Mouse (Mus musculus) heart, embryonic 10.5 days (tissue): ENCODE measurements at regions not wholly inside any gene's neighbourhood (a gene's known extent, or its start where the extent isn't known, plus 50 kb on each side); places are given as distances from the start of the nearest gene placed in this dataset.

Experiments
- DNase-seq: peaks from one replicate; pipeline ENCODE4 v3.0.0-alpha.2; 2017; ENCODE audit warnings: low spot score
- H3K27ac ChIP-seq: fragments of 300-500 bp; sonication (generic); 2 replicates; pipeline ENCODE4 v1.5.1; 2016; ENCODE audit warnings: mild to moderate bottlenecking
- H3K27me3 ChIP-seq: fragments of 300-500 bp; sonication (generic); 2 replicates; pipeline ENCODE4 v1.6.1; 2016; ENCODE audit warnings: mild to moderate bottlenecking; ENCODE audit not compliant: poor library complexity, insufficient read depth, severe bottlenecking
- H3K36me3 ChIP-seq: fragments of 300-500 bp; sonication (generic); 2 replicates; pipeline ENCODE4 v1.6.1; 2016; ENCODE audit warnings: mild to moderate bottlenecking, moderate library complexity
- H3K4me1 ChIP-seq: fragments of 300-500 bp; sonication (generic); 2 replicates; pipeline ENCODE4 v1.6.1; 2016; ENCODE audit warnings: mild to moderate bottlenecking
- H3K4me3 ChIP-seq: fragments of 300-500 bp; sonication (generic); 2 replicates; pipeline ENCODE4 v1.5.1; 2016; ENCODE audit warnings: mild to moderate bottlenecking, moderate library complexity
- H3K9me3 ChIP-seq: fragments of 300-500 bp; sonication (generic); 2 replicates; pipeline ENCODE4 v1.6.1; 2016; ENCODE audit warnings: mild to moderate bottlenecking, moderate library complexity
- WGBS: fragments of 180-500 bp; shearing (Covaris S2); methylation state at CpG from one replicate; pipeline ENCODE4 v1.1.7; 2016; 5-methylcytosine and 5-hydroxymethylcytosine counted together

DNA sequence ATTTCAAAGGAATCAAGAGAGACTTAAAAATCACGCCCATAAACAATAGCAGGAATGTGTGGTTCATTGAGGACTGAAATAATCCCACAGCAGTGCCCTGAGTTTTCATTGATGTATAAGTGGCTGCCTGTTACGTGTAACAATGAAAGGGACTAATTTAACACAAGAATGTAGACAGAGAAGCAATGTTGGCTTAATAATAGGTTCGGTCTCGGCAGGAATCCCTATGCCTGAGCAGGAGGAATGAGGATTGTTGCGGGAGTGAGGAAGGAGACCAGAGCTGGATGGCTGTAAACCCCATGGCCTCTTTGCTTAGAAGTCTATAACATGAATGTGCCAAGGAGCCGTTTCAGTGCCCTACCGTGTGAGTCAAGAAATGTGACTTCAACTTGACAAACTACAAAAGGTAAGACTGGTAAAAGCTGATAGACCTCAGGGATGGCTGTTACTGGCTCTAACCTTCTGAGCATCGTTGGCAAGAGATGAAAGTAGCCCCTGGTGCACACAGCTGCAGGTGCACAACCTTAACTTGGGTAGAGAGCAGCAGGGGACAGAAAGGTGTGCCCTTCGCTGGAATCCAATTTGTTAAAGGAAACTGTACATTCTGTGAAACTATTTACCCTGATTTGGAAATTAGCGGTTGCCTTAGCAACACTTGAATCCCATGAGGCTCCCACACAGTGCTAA, 165.9 kb upstream of the Gbe1 start:
- no peaks in the 10 kb centered on the region for H3K4me1 ChIP-seq
- no peaks in the 10 kb centered on the region for H3K36me3 ChIP-seq
- no peak for DNase-seq
- no peaks in the 10 kb centered on the region for H3K27me3 ChIP-seq
- no peak overlapping the region for H3K4me3 ChIP-seq
- 76% methylated on average over 10 of the region's 10 CpGs for WGBS
- no peak overlapping the region for H3K27ac ChIP-seq
- no peaks in the 10 kb centered on the region for H3K9me3 ChIP-seq

DNA sequence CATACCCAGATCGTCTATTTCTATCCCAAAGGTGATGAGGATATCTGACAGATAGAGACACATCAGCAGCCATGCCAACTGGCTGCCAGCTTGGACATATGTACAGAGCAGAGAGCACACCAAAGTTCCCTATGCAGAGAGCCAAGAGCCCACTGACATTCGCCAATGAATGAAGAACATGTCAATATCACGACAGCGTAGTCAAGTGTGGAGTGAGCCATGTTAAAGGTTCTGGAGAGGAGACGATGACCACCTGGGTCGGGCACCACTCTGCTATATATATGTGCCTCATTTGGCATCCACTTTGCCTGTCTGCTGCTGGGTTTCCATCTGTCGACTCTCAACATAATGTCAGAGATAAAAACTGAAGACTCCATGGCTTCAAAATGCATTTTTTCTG, 159.2 kb upstream of the Gbe1 start:
- Histone ChIP-seq H3K36me3 (no peaks in the 10 kb centered on the region), H3K9me3 (no peaks in the 10 kb centered on the region), H3K4me1 (no peaks in the 10 kb centered on the region), H3K27me3 (no peaks in the 10 kb centered on the region), H3K27ac (no peak overlapping the region), H3K4me3 (no peak overlapping the region)
- WGBS = 74% methylated on average over 7 of the region's 7 CpGs
- no peak for DNase-seq

DNA sequence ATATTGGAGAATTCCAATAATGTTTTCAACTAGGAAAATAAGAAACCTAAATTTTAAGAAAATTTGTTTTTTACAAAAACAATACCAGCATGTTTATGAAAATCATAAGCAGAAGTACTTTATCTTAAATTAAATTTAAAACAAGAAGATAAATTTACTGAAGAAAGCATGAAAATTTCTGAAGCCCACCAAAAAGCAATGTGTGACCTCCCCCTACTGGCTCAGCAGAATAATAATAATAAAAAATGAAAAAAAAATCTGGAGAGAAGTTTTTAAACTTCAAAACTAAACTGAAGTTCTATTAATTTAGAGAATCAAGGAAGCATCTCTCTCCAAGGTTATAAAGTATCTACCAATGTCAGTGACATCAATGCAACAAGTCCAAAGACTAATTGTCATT, 153.2 kb upstream of the Gbe1 start:
- no peaks in the 10 kb centered on the region for H3K4me1 ChIP-seq
- H3K27me3 ChIP-seq = no peaks in the 10 kb centered on the region
- H3K4me3 ChIP-seq = no peak overlapping the region
- no peak for DNase-seq
- no peaks in the 10 kb centered on the region for H3K9me3 ChIP-seq
- no peaks in the 10 kb centered on the region for H3K36me3 ChIP-seq
- H3K27ac ChIP-seq = no peak overlapping the region

DNA sequence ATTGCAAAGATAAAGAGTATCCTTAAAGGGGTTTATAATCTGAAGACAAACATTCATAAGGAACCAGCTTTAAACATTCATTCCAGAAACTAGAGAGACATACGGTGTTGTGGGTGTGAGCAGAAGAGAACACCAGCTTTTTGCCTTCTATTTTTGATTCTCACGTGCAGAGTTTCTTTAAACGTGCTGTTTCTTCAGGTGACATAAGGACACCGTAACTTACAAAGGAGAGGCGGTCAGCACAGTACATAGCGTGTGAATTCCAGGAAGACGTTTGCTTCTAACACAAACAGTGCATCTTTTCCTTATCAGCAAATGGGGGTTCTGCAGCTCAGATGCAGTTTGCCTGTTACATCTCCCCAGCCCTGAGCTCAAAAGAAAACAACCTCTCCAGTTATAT, 138.6 kb upstream of the Gbe1 start:
- Histone ChIP-seq H3K36me3 (no peaks in the 10 kb centered on the region), H3K4me3 (no peak overlapping the region; the same call in 1 of the 2 replicates), H3K4me1 (0 out of 2 replicates have a peak, but pooled peaks cover 4% of the 10 kb centered on the region), H3K27ac (no peak overlapping the region), H3K27me3 (no peaks in the 10 kb centered on the region), H3K9me3 (no peaks in the 10 kb centered on the region)
- 33% methylated on average over 7 of the region's 7 CpGs for WGBS
- no peak for DNase-seq

DNA sequence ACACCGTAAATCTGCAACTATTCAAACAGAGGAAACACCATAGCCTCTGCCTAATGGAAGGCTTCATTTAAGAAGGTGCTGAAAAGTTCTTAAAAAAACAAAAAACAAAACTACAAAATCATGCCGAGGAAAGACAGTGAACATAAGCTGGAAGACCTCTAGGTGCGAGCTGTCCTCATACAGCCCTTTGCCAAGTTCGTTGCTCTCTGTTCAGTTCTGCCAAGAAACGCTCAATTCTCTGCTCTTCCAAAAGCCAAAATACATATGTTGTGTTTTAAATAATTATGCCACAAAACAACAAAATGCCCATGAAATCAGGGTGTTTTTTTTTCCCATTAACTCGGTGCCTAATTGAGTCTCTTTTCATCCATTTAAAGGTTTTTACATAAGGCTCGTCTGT, 134.8 kb upstream of the Gbe1 start:
- Histone ChIP-seq H3K9me3 (no peaks in the 10 kb centered on the region), H3K4me3 (no peak overlapping the region), H3K36me3 (no peaks in the 10 kb centered on the region), H3K27ac (no peak overlapping the region), H3K4me1 (peaks cover 4% of the 10 kb centered on the region; the same call in 1 of the 2 replicates), H3K27me3 (no peaks in the 10 kb centered on the region)
- no peak for DNase-seq
- 82% methylated on average over 7 of the region's 7 CpGs for WGBS

DNA sequence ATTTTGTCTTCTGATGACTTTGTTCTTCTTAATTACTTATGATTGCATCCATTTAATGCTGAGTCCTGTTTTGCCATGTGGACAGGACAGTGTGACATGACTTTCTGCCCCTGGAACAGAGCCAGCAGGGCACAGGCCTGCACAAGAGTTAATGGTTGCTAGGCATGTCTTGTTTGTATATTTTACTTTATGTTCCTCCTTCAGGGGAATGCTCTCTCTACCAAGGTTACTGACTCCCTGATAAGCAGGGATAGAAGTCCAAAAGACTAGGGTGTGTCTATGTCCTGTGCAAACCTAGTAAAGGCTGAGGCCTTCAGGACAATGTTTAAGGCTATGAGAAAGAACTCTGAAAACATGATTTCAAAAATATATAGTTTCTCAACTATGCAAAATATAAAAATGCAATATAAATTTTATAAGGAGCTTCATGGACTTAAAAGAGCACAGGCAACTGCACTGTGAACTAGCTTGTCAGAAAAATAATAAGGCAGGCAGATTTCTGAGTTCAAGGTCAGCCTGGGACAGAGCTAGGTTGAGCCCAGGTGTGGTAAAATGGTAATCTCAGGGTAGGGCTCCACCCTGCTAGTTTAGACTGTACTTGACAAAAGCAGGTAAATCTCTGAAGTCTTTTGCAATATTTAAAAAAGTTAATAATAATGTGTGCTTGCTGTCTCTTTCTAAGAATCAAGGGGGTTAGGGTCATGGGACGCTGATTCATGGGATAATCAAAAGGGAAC, 99.7 kb upstream of the Gbe1 start:
- no peaks in the 10 kb centered on the region for H3K9me3 ChIP-seq
- no peak for DNase-seq
- 54% methylated on average over 1 of the region's 1 CpGs for WGBS
- no peaks in the 10 kb centered on the region for H3K36me3 ChIP-seq
- H3K27me3 ChIP-seq = no peaks in the 10 kb centered on the region
- no peaks in the 10 kb centered on the region for H3K4me1 ChIP-seq
- no peak overlapping the region for H3K4me3 ChIP-seq
- no peak overlapping the region for H3K27ac ChIP-seq

DNA sequence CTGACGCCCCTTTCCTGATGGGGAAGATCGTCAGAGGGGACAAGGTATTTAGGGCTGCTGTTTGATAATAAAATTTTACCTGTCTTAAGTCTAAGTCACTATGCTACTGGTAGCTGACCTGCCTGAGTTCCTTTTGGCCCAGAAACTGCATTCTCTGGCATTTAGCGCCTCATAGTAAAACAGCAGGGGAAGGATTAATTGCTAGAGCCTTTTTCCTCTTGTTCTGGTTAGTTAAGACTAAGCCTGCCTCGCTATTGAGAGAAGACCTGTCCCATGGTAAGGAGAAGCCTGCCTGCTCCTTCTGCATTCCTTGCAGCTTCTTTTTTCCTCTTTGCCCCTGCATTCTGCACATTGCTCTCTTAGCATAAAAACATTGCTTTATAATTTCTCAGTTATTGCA, 98.9 kb upstream of the Gbe1 start:
- H3K9me3 ChIP-seq = no peaks in the 10 kb centered on the region
- H3K27ac ChIP-seq = no peak overlapping the region
- WGBS = 18% methylated on average over 4 of the region's 4 CpGs
- H3K36me3 ChIP-seq = no peaks in the 10 kb centered on the region
- H3K4me1 ChIP-seq = no peaks in the 10 kb centered on the region
- no peaks in the 10 kb centered on the region for H3K27me3 ChIP-seq
- H3K4me3 ChIP-seq = no peak overlapping the region
- no peak for DNase-seq

DNA sequence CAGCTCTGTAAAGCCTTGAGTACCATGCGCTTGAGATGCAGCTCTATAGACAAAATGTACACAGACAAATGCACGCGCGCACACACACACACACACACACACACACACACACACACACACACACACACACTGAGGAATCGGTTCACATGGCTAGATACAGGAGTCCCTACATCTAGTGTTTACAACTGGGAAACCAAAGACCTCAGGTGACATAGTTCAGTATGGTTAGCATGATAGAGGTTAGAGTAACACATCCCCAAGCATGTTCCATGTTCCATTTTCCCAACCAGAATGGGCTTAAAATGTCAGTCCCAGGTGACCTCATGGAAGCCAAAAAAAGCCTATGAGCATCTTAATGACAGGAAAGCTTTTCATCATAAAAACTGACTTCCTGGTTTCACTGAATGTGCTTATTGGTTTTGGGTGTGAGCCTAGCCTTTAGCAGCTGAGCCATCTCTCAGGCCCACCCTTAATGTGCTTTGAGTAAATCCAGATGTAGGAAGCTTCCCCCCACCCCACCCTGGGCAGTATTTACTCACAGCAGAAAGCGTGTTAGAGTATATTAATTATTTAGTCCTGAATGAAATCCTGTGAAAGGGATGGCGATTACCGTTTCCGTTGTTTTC, 86.0 kb upstream of the Gbe1 start:
- WGBS = 88% methylated on average over 9 of the region's 9 CpGs
- no peaks in the 10 kb centered on the region for H3K27me3 ChIP-seq
- H3K9me3 ChIP-seq = no peaks in the 10 kb centered on the region
- H3K36me3 ChIP-seq = no peaks in the 10 kb centered on the region
- DNase-seq = no peak
- no peak overlapping the region for H3K4me3 ChIP-seq
- no peak overlapping the region for H3K27ac ChIP-seq
- H3K4me1 ChIP-seq = no peaks in the 10 kb centered on the region

DNA sequence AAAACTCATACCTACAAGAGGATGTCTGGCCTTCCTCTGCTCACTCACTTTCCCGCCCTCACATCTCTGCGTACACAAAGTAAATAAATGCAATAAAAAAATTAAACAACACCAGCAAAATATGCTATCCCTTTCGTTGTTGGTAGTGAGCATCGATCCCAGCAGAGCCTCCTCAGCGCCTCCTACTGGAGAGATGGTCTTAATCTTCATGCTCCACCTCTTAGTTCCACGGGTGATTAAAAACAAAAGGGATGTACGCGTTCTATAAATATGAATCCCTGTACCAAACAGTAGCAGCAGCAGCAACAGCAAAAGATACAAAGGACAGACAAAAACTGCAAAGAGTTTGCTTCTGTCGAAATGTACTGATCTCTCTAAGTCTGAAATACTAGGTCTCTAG, 81.0 kb upstream of the Gbe1 start:
- Histone ChIP-seq H3K36me3 (no peaks in the 10 kb centered on the region), H3K4me1 (no peaks in the 10 kb centered on the region), H3K27me3 (no peaks in the 10 kb centered on the region), H3K4me3 (no peak overlapping the region), H3K9me3 (no peaks in the 10 kb centered on the region), H3K27ac (no peak overlapping the region)
- 82% methylated on average over 9 of the region's 9 CpGs for WGBS
- DNase-seq = no peak

DNA sequence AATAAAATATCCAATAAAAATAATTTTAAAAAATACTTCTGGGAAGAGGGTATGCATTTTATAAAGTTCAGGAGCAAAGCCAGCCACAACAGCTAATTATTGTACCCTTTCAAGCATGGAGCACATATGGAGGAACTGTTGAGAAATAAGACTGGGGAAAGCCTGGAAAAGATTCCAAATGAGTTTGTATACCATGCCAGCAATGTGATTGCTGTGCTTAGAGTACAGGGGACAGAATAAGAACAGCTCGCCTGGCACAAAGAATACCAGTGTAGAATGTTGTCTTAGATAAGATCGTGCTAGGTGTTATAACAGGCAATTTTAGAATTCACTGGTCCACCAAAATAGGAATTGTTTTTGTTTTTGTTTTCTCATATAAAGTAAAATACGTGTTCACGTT, 78.6 kb upstream of the Gbe1 start:
- H3K9me3 ChIP-seq = no peaks in the 10 kb centered on the region
- H3K27ac ChIP-seq = no peak overlapping the region
- H3K27me3 ChIP-seq = no peaks in the 10 kb centered on the region
- H3K4me3 ChIP-seq = no peak overlapping the region
- H3K36me3 ChIP-seq = no peaks in the 10 kb centered on the region
- DNase-seq = no peak
- 85% methylated on average over 4 of the region's 4 CpGs for WGBS
- no peaks in the 10 kb centered on the region for H3K4me1 ChIP-seq

DNA sequence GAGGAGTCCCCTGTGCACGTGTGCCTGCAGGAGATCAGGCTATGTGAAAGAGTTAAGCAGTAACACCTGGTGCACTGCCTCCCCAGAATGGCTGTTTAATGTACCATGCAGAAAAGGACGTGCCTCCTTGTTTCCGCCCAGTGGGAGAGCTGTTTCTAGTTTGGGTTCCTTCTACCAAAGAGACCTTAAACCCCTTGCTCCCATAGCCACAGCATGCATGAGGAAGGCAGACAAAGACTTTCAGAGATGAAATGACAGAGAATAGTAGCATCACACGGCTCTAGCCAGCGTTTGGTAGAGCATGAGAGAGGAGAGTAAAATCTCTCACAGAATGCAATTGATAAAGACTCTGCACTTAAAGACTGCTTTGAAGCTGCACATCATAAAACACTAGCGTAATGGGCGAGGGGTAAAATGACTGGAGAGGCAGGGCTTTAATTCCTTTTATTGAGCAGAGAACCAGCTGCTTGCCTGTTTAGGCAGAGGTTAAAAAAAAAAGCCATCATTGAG, 74.3 kb upstream of the Gbe1 start:
- no peaks in the 10 kb centered on the region for H3K4me1 ChIP-seq
- no peaks in the 10 kb centered on the region for H3K9me3 ChIP-seq
- H3K27me3 ChIP-seq = no peaks in the 10 kb centered on the region
- no peak overlapping the region for H3K4me3 ChIP-seq
- H3K36me3 ChIP-seq = no peaks in the 10 kb centered on the region
- no peak overlapping the region for H3K27ac ChIP-seq
- DNase-seq = no peak
- 63% methylated on average over 7 of the region's 7 CpGs for WGBS

DNA sequence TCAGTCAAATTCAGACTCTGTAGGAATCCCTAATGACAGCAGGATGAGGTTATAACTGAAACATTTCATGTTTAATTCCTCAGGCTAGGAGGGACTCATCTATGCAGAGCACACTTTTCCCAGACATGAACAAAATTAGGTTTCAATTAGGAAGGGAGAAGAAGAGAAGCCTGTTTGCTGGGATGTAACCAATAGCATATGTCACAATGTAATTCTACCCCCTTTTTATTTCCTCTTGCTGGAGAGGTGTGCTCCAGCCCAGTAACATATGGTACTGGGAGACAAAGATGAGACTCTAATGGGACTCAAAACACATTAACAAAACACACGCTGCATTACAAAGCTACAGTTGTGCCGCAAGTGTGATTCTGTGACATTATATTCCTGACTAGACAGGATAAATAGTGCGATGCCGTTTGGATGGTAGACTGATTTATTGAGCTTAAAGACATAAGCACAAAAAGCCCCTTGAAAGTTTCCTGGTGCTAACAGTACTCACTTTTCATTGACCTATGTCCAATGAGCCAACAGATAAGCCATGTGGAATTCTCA, 69.5 kb upstream of the Gbe1 start:
- WGBS = 89% methylated on average over 4 of the region's 4 CpGs

DNA sequence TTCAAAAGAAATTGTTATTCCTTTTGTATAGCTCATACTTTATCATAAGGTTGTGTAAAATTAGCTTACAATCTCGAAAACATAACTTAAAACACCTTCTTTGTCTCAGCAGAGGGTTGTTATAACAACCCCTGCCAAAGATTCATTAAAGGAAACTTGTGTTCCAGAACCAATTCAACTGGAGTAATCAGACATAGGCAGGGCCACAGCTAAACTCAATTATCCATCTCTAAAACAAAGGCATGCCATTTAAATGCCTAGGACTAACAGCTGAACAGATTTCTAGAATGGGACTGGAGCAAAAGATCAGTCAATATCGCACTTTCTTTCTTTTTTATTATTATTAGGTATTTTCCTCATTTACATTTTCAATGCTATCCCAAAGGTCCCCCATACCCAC, 68.8 kb upstream of the Gbe1 start:
- H3K27ac ChIP-seq = no peak overlapping the region
- no peak for DNase-seq
- 87% methylated on average over 2 of the region's 2 CpGs for WGBS
- no peaks in the 10 kb centered on the region for H3K9me3 ChIP-seq
- H3K27me3 ChIP-seq = no peaks in the 10 kb centered on the region
- no peaks in the 10 kb centered on the region for H3K4me1 ChIP-seq
- no peak overlapping the region for H3K4me3 ChIP-seq
- no peaks in the 10 kb centered on the region for H3K36me3 ChIP-seq

More for the DNA sequence above, 69.5 kb upstream of the Gbe1 start:
- no peak overlapping the region for H3K27ac ChIP-seq
- no peak for DNase-seq
- H3K9me3 ChIP-seq = no peaks in the 10 kb centered on the region
- H3K4me1 ChIP-seq = no peaks in the 10 kb centered on the region
- H3K36me3 ChIP-seq = no peaks in the 10 kb centered on the region
- H3K27me3 ChIP-seq = no peaks in the 10 kb centered on the region
- no peak overlapping the region for H3K4me3 ChIP-seq
